Mouse (Mus musculus): Measurements from ENCODE around the gene Bglap2. TPM values are rescaled to one million over a fixed set of nuclear protein-coding genes. Genes with fewer than 3 reads are reported as not detected.

The Bglap2 gene
- total RNA-seq, 2 experiments from 2014 or later = not detected

DNA sequence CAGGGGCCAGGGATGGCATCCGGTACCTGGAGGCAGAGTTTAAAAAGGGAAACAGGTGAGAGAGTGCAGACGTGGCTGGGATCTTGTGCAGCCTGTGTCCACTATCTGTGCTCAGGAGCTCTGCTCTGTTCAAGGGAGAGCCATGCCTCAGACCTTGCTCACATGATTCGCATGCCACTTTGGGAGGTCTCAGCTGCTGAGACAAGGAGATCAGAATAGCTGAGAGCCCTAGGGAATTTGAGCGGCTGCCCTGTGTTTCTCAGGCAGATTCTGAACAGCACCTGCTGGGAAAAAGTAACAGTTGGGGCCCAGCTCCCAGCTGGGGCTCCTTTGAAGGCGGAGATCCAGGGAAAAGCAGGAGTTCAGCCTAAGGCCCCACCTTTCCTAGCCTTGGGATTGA, 18.9 kb downstream of the Bglap2 start:
- intact Hi-C loops (cut with DNase I) = no loop called here

GRCm38 (mm10) chr3:88354396-88355165, 23.9 kb downstream of the Bglap2 start:
- intact Hi-C loops (cut with DNase I) = no loop called here

More for the DNA sequence above, 18.9 kb downstream of the Bglap2 start:
- DNase-seq (ENCODE audit: low spot score in 2 of 2) = no peak

DNA sequence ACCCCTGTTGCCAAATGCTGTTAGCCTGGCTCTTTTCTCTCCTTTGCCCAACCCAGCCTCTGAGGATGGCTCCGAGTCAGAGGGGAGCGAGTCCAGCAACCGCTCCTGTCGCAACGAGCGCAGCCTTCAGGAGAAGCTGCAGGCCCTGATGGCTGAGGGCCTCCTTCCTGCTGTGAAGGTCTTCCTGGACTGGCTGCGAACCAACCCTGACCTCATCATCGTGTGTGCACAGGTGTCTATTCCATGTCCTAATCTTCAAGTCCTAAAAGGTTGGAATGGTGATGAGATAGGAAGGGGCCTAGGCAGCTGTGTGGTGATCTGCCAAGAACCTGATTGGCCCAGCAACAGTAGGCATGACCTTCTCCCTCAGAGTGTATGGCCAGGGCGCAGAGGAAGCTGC, 25.6 kb downstream of the Bglap2 start:
- intact Hi-C loops (cut with DNase I) = no loop called here

More at GRCm38 (mm10) chr3:88354396-88355165, 23.9 kb downstream of the Bglap2 start:
- DNase-seq (ENCODE audit: low spot score in 2 of 2) = peak in 1 of 2 experiments; percentile 33

DNA sequence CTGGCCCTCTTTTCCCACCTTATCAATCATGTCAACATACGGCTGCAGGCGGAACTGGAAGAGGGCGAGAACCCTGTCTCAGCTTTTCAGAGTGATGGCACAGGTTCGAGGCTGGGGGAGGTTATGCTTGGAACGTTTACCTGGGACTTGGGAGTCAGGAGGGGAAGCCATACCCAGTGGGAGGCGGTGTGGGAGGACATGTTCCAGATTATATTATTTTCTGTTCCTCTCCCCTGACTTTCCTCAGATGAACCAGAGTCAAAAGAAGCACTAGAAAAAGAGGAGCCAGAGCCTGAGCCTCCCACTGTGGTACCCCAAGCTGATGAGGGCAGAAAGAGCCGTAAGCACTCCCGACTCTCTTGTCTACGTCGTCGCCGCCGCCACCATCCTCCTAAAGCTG, 27.8 kb downstream of the Bglap2 start:
- DNase-seq (ENCODE audit: low spot score in 2 of 2) = no peak

More for the DNA sequence above, 25.6 kb downstream of the Bglap2 start:
- DNase-seq (ENCODE audit: low spot score in 2 of 2) = no peak

GRCm38 (mm10) chr3:88339006-88339405, 39.5 kb downstream of the Bglap2 start:
- intact Hi-C loops (cut with DNase I) = no loop called here
- DNase-seq (ENCODE audit: low spot score in 2 of 2) = no peak

More for the DNA sequence above, 27.8 kb downstream of the Bglap2 start:
- intact Hi-C loops (cut with DNase I) = no loop called here

GRCm38 (mm10) chr3:88338316-88338715, 40.2 kb downstream of the Bglap2 start:
- intact Hi-C loops (cut with DNase I) = no loop called here
- no peak for DNase-seq (ENCODE audit: low spot score in 2 of 2)

DNA sequence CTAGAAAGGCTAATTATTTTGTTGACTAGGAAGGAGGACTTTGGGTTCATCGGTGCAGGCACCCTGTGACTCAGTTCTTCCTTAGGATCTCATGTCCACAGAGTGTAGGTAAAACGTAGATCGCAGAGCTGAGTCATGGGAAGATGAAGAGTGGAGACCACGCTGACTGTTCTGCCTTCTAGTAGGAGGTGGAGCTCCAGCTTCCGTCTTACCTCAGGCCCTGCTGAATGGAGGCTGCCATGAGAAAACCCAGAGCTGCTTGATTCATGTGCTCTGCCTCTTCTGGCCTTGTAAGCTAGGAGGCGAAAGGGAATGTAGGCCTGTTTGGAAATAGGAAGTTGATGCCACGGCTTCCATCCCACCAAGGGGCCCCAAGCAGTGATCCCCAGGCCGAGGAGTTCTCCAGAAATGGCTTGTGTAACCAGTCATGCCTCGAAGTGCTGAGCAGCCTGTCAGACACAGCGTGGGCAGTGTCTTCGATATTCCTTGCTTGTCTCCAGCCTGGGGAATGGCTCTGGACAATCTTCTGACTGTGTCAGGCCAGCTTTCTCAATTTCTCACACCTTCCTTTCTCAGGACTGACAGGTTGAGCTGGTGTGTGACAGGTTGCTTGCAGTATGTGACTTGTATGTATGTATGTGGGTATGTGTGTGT, 41.0 kb downstream of the Bglap2 start:
- intact Hi-C loops (cut with DNase I) = no loop called here
- peak; percentile 40 to 70 for DNase-seq (ENCODE audit: low spot score in 2 of 2)

DNA sequence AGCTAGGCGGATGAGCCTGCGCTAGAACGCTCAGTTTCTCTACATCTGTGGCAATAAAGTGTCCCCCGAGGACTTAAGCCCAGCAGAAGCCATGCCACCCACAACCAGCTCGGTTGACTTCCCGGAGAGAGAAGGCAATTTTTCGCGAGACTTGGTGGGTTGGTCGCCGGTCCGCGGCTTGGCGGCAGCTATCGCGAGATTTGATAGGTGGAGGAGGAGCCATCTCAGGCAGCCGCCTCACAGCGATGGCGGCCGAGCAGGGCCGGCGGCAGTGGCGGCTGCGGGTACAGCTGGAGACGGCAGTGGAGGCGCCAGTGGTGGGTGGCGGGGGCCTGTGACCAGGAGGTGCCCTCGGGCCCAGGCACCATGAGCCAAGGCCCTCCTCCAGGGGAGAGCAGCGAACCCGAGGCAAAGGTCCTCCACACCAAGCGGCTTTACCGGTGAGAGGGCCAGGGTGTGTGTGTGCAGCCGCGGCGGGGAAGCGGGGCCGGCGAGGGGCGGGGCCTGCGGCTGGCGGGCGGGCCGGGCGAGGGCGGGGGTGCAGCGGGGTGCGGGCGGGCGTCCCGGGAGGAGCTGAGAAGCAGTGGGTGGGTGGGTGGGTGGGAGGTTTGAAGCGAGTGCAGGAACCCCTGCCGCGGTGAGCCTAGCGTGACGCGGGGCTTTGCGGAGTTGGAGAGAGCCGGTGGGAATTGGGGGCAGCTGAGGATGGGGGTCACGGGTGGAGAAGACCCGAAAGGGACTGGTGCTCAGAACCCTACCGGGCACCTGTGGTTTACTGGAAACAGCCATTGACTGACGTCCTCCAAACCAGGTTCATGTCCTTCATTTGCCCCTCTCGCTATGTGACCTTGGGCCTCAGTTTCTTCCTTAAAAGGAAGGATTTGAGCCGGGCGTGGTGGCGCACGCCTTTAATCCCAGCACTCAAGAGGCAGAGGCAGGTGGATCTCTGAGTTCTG, 42.2 kb downstream of the Bglap2 start, which contains the start of the genes Tmem79 and Smg5:
Tmem79 (minus strand) TSS at position 91 of the 956 bp plus-strand sequence.
Smg5 (plus strand) TSS at position 203 of the 956 bp plus-strand sequence.
- DNase-seq (ENCODE audit: low spot score in 2 of 2) = peak; percentile 97
- intact Hi-C loops (cut with DNase I) = loop anchor here (1.0 kb wide), 1 partner anchor 40 kb away; the partner anchor contains the start of gene Tsacc

DNA sequence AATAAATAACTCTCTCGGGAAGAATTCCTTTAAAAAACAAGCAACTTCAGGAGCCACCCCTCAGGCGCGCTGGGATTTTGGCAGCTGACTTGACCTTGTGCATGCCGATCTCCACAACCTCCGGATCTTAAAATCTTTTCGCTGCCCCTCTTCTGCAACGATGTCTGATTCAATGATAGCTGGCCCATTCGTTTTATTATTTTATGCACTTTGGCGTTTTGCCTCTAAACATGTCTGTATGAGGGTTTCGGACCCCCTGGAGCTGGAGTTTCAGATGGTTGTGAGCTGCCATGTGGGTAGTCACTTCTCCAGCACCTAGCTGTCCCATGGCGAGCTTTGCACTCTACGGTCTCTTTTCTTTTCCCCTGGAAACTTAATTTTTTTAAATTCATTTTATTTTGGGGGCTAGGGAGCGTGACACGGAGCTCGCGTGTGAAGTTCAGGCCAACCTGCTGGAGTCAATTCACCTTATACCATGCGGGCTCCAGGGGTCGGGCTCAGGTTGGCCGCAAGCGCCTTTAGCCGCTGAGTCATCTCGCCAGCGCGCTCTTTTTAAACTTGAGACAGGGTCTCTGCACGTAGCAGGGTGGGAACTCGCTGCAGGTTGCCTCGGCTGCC, 43.0 kb downstream of the Bglap2 start:
- intact Hi-C loops (cut with DNase I) = loop anchor here (1.0 kb wide), 1 partner anchor 39 kb away; the partner anchor contains the start of gene Tsacc
- DNase-seq (ENCODE audit: low spot score in 2 of 2) = peak in 1 of 2 experiments; percentile 14

DNA sequence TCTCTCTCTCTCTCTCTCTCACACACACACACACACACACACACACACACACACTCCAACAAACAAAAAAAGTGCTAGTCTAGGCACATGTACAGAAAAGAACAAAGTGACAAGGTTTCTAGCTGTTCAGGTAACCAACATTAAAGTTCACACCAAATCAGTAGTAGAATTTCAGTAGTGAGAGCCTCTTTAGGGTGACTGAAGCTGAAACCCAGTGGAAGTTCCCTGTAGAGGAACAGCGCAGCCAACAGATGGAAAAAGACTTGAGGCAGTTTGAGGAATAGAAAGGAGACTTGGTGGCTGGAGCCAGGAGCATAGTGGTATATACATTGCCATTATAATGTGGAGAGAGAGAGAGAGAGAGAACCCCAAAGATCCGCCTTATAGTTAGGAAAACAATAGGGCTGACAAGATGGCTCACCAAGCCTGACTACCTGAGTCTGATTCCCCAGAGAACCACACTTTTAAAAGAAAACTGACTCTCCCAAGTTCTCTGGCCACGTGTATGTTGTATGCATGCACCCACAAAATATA, 43.5 kb downstream of the Bglap2 start:
- DNase-seq (ENCODE audit: low spot score in 2 of 2) = no peak
- intact Hi-C loops (cut with DNase I) = no loop called here

GRCm38 (mm10) chr3:88334029-88334658, 44.4 kb downstream of the Bglap2 start:
- intact Hi-C loops (cut with DNase I) = no loop called here
- DNase-seq (ENCODE audit: low spot score in 2 of 2) = no peak

- peak in 1 of 2 experiments; percentile 11 for DNase-seq (ENCODE audit: low spot score in 2 of 2)
- intact Hi-C loops (cut with DNase I) = no loop called here
These were observed 47.2 kb downstream of the Bglap2 start for GRCm38 (mm10) chr3:88331282-88331681.

DNA sequence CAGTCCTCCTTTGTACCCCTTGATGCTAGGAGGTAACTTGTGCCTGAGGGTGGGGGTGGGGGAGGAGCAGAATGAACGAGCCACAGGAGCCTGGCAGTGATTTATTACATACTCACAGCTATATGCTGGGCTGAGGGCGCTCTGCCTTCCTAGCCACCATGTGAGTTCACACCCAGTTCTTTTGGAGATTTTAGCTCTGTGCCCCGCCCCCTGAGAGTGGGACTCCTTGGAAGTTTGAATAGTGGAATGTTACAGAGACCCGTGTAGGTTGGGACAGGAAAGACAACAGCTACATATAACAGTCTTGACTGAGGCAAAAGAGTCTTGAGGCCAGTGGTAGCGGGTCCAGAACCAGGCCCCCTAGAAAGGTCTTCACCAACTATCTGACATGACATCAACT, 49.5 kb downstream of the Bglap2 start:
- intact Hi-C loops (cut with DNase I) = no loop called here
- no peak for DNase-seq (ENCODE audit: low spot score in 2 of 2)

Other genes starting within 250 kb of the Bglap2 start
- 100 to 1,000 TPM; 211 to 225 TPM for gene Mef2d, start 236.3 kb downstream of the Bglap2 start, total RNA-seq (2021)
- not detected for gene Rhbg, start 124.0 kb downstream of the Bglap2 start, total RNA-seq (2021)
- under 1 TPM; 0.37 to 0.41 TPM for gene Gm38392, start 91.5 kb downstream of the Bglap2 start, total RNA-seq (2021)
- gene Tsacc, start 81.7 kb downstream of the Bglap2 start, total RNA-seq (2021) = 1 to 10 TPM; 3.5 to 3.7 TPM
- gene Cct3, start 81.6 kb downstream of the Bglap2 start, total RNA-seq (2021) = 100 to 1,000 TPM; 179 to 187 TPM
- gene Glmp, start 53.7 kb downstream of the Bglap2 start, total RNA-seq (2021) = 10 to 100 TPM; 91.0 to 91.4 TPM
- gene Tmem79, start 42.6 kb downstream of the Bglap2 start, total RNA-seq (2021) = 1 to 10 TPM; 1.2 to 2.6 TPM
- 10 to 100 TPM; 68.4 to 77.9 TPM for gene Smg5, start 42.4 kb downstream of the Bglap2 start, total RNA-seq (2021)
- 1 to 10 TPM; 4.9 to 5.2 TPM for gene Paqr6, start 14.1 kb downstream of the Bglap2 start, total RNA-seq (2021)
- gene Bglap3, start 6.0 kb downstream of the Bglap2 start, total RNA-seq (2021) = 1 to 10 TPM; 1.0 to 1.1 TPM
- 1 to 10 TPM in 1 of 2 experiments, under 1 TPM in 1; 0.96 to 4.2 TPM for gene Bglap, start 5.8 kb upstream of the Bglap2 start, total RNA-seq (2021)
- 1 to 10 TPM; 5.1 to 6.2 TPM for gene Pmf1, start 31.6 kb upstream of the Bglap2 start, total RNA-seq (2021)
- gene Slc25a44, start 46.4 kb upstream of the Bglap2 start, total RNA-seq (2021) = 10 to 100 TPM; 77.4 to 79.3 TPM
- gene Sema4a, start 82.5 kb upstream of the Bglap2 start, total RNA-seq (2021) = 10 to 100 TPM; 49.2 to 57.9 TPM
- gene Lmna, start 131.3 kb upstream of the Bglap2 start, total RNA-seq (2021) = 10 to 100 TPM; 42.1 to 48.7 TPM
- gene Mex3a, start 153.7 kb upstream of the Bglap2 start, total RNA-seq (2021) = 1 to 10 TPM; 2.8 to 3.0 TPM
- gene Rab25, start 169.6 kb upstream of the Bglap2 start, total RNA-seq (2021) = not detected
- gene Lamtor2, start 174.4 kb upstream of the Bglap2 start, total RNA-seq (2021) = 10 to 100 TPM; 96.9 to 99.5 TPM
- gene Ubqln4, start 175.1 kb upstream of the Bglap2 start, total RNA-seq (2021) = 100 to 1,000 TPM; 128 to 129 TPM
- 100 to 1,000 TPM in 1 of 2 experiments, 10 to 100 TPM in 1; 97.7 to 106 TPM for gene Ssr2, start 197.2 kb upstream of the Bglap2 start, total RNA-seq (2021)
- gene Arhgef2, start 227.3 kb upstream of the Bglap2 start, total RNA-seq (2021) = 100 to 1,000 TPM; 245 to 246 TPM

All from left cerebral cortex, postnatal 25 days (tissue).